Mouse (Mus musculus) layer of hippocampus, postnatal 36 days (tissue): ENCODE measurements around the gene Gm21985. TPM values are rescaled to one million over a fixed set of nuclear protein-coding genes. Genes with fewer than 3 reads are reported as not detected.
A peak's percentile ranks its signal among the peaks of the same experiment; 100 is the strongest.

Experiments
- DNase-seq, 2 experiments: peaks; one replicate each; pipeline ENCODE4 v3.0.0; 2022
- total RNA-seq, 2 experiments: library from RNA; stranded (reverse); gene quantifications; 2 replicates each; pipeline ENCODE4 v1.2.3; 2021

The Gm21985 gene
- total RNA-seq, 2 experiments from 2014 or later: 0.73 to 0.80 TPM

DNA sequence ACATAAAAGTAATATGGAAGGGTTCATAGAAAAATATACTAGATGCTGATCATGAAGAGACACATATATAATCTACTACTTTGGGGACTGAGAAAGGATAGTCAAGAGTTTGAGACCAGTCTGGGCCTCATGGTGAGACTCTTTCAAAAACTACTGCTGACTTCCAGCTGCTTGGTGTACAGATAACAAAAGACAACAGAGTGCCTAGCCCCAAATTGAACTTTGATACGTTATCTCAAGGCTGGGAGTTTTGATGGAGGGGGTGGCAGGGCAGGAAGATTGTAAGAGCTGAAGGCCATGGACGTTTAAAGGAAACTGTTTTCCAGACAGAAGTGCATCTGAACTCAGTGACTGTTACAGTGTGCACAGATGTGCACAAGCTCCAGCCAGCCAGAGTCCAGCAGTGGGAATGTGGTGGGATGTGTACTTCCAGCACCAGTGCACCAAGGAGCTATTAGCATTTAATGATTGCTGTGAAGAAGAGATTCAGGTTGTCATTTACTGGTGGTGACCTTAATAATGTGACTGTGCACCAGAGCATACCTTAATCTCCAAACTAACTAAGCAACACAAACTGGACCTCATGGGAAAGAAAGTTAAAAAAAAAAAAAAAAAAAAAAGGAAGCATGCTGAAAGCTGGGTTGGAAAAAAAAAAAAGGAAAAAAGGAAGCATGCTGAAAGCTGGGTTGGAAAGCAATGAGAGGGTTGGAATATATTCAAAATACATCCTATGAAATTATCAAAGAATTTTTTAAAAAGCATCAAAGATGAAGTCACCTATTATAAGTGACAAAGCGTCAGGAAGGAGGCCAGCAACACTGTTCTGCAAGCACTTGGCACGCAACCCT is 66.2 kb downstream of the Gm21985 start:
- DNase-seq: no peak

DNA sequence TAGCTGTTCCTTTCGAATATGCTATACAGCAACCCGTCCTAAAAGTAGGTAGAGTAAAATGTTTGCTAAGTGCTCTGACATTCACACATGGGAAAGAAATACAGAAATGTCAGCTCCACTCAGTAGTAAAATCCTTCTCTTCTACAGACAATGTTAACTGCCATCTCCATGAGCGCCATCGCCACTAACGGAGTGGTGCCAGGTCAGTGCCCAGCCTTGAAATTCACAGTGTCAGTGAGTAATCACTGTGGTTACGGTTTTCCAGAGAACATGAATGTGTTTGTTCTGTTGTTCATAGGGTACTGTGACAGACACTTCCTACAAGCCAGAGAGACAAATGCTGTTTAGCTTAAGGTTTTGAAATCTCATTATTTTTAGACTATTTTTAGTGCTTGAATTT is 71.1 kb downstream of the Gm21985 start:
- DNase-seq: no peak

DNA sequence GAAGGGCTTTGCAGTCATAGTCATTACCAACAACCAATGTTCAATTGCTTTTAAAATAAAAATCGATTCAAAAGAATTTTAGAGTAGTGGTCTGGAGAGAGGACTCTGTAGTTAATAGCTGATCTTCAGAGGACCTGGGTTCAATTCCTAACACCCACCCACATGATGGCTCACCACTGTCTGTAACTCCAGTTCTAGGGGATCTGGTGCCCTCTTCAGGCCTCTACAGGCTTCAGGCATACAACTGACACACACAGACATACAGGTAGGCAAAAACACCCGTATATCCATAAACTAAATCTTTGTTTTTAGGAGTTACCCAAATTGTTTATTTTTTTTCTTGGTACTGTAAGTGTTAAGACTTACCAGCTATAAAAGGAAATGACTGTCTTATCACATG is 73.6 kb downstream of the Gm21985 start:
- no peak for DNase-seq

DNA sequence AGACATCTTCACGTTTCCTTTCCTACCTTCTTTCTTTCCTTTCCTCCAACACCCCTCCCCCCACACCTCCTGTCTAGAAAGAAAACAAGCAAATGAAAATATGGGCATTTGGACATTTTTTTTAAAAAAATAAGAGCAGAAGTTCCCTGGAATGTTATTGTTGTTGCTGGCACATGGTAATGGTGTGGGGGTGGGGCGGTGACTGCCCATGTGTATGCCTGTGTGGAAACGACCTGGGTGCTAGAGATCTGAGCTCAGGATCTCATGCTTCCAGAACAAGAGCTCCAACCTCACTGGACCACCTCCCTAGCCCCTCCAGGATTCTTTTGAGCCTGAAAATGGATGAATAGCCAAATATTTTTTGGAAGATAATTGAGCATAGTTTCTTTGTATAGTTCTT is 75.0 kb downstream of the Gm21985 start:
- DNase-seq: no peak

DNA sequence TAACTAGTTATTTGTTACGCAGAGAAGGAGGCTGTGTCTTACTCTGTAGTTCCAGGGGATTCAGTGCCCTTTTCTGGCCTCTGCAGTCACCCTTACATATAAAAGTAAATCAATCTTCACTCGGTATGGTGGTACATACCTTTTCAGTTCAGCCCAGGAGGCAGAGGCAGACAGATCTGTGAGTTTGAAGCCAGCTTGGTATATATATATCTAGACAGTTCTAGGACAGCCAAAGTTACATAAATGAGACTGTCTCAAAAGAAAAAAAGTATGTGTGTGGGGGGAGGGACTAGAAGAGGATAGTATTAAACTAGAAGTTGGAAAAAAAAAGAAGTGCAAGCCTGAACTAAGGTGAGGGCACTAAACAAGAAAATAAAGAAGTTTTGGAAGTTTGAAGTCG is 82.1 kb downstream of the Gm21985 start:
- DNase-seq: no peak

DNA sequence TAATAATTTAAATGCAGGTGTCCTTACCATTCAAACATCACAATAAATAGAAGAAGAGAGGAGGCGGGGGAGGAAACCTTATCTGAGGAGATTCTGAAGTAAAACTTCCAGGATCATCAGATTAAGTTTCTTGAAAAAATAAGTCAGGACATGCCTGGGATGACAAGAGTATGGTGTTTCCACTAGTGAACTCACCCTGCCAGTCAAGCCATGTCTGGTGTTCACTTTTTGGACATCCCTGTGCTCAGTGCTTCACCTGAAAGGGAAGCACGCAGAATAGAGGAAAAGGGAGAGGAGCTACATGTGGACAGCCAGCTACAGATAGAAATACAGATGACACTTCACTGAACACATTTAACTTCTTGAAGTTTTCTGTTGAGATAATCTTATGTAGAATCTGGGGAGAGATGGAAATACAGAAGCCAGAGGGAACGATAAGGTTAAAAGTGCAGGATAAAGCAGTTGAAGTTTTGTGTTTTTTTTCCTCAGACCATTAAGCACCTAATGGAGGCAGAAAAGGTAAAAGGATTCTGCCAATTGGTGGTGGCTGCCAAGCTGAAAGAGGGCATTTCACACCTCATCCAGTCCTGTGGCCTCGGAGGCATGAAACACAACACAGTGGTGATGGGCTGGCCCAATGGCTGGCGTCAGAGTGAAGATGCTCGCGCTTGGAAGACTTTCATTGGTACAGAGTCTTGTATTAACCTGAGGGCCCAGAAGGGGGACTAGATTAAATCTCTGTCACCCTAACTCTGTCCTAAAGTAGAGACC is 87.8 kb downstream of the Gm21985 start:
- no peak for DNase-seq

DNA sequence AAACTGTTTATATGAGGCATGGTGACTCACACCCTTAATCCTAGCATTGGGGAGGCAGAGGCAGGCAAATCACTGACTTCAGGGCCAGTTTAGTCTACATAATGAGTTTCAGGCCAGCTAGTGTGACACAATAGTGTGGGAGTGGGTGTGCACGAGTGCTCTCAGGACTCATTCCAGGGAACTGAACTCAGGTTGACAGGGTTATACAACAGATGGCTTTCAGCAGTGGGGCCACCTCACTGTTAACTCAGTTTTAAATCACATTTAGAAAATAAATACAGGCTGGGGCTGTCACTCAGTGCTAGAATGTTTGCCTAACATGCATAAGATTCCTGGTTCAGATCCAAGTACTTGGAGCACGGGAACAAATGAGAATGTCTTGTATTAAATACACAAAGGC is 93.5 kb downstream of the Gm21985 start:
- no peak for DNase-seq

DNA sequence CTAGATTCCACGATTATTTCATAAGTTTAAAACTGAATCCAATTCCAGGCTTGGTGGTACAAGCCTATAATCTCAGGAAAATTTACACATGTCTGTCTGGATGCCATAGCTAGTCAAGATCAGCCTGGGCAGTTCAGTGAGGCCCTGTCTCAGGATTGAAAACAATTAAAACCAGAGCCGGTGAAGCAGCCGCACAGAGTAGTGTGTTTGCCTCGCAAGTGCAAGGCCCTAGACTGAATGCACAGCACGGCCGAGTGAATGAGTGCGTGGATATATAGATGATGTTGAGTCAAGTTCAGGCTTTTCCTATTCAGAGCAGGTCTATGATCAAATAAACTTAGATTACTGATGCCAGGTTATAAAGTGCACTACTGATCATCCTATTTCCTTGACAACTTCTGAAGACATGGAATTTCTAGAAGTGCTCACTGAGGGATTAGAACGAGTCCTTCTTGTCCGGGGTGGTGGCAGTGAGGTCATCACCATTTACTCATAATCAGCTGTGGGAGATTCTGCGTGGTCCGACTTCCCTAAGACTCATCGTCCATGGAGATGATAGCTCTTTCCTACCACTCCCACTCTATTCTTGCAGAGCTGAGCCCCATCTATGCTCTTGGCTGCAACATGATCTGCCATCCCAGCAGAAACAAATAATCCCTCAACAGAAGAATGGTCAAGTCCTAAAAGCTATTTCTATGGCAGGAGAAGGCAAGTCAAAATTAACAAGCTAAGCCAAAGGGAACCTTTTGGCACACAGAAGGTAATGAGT is 94.1 kb downstream of the Gm21985 start:
- DNase-seq: no peak

DNA sequence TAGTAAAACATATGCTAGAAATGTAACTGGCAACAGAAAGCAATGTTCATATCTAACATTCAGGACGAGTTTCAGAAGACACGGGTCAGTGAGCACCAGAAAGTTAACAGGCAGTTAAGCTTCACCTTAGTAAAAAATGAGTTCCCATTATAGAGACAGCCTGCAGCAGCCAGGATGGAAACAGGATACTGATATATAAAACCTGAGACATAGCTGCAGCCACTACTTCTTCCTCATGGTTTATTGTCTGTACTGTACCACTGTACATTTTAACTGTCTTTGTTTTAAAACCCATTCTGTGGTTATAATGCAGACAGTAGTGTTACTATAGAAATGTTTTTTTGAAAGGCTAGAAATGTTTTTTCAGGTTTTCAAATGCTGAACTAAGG is 94.7 kb downstream of the Gm21985 start:
- DNase-seq: no peak

DNA sequence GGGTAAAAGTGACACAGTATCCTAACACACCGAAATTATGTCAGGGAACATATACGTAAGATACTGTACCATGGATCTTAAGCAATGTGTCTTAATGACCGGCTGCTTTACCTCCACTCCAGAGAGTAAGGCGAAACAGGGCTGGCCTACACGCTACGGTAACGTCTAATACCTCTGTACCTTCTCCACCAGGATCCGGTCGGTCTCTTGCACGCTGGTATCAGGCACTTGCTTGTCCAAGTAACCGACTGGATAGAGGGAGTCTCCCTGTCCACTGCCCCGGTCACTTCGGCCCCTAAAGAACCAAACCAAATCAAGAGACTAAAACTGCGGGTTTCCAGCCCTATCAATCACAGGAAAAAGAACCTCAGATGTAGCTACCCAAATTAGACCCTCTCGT is 101.1 kb downstream of the Gm21985 start:
- DNase-seq: peak in 1 of 2 experiments; percentile 12

DNA sequence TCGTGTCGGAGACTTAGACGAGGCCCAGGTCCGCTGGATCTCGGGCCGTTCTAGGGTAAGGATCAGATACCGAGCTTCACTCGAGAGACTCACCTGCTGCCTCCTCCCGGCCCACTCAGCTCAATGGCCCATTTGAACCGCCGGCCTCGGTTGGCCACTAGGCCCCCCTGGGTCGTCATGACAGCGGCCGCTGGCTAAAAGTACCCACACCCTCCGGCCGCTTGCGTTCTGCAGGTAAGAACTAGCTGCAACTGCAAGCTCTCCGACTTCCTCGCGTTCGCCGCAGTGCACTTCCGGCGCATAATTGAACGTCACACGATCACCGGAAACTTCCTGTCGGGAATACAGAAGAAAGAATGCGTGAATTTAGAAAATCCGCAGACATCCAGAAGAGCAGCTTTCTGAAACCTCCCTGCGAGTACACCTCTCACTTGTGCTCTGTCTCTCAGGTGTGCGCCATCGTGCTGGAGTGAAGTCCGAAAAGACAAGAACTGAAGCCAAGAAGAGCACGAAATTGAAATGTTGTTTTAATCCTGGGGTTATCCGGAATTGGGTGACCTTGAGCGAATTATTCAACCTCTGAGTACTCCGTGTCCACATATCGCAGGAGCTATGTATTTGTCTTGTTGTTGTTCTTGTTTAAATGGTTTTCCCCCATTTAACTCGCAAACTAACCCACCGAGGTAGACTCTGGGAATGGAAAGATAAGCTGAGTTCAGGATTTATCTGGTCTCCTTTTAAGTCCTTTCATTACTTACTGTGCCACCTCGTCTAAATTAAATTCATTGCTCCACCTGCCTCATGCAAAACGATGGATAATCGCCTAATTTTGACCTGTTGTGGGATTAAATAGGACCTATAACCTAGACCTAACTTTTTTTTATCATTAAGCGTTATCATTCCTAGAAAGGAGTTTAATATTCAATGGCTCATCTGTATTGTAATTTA is 101.9 kb downstream of the Gm21985 start, which contains the start of gene Emc4:
Gene Emc4 (minus strand): TSS at position 302 of the 948 bp plus-strand sequence.
- DNase-seq: peak; percentile 91 to 92

DNA sequence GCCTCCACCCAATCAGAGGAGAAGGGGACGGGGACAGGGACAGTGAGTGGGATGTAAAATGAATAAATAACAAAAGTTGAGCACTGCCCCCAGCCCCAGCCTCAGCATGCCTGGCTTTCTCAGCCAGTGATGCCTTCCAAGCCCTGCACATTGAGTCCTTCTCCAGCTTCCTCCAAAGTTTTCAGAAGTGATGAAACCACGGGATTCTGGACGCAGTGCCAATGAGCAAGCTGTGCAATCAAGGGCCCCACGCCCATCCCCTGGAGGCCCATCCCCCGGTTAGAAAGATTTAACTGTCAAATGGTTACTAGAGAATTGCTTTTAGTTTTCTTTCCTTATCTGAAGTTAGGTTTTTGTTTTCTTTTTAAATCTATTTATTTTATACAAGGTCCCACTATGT is 103.8 kb downstream of the Gm21985 start:
- DNase-seq: no peak

DNA sequence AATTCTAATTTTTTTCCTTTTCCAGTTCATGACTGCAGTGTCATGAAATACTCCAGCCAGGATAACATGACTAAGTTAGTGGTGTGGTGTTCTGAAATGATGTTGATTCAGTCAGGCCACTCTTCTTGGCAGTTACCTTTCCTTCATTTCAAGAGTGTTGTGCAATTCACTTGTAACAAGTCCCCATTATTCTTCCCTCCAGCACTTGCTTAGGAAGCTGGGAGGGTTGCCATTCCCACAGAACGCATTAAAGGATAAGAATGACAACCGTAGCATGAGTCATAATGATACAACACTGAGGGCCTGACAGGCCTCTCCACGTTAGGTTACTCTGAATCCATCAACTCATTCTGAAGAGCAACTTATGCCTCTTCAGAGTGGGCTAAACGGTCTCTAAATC is 107.0 kb downstream of the Gm21985 start:
- no peak for DNase-seq

DNA sequence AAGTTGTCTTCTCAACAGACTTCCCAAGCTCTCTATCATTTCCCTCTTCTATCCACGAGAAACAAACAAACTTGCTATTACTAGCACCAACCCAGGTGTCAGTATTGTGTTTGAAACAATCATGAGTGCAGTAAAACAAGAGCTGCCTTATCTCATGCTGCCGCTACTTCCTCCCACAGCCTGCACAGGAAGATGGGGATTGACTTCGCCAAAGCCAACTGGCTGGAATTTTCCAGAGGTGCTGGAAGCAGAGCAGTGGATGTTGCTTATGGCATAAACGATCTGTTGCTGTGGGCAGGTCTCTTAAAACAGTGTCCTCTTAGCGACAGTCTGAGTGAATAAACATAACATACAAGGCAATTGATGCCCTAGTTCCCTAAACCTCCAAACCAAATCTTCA is 108.5 kb downstream of the Gm21985 start:
- DNase-seq: no peak

DNA sequence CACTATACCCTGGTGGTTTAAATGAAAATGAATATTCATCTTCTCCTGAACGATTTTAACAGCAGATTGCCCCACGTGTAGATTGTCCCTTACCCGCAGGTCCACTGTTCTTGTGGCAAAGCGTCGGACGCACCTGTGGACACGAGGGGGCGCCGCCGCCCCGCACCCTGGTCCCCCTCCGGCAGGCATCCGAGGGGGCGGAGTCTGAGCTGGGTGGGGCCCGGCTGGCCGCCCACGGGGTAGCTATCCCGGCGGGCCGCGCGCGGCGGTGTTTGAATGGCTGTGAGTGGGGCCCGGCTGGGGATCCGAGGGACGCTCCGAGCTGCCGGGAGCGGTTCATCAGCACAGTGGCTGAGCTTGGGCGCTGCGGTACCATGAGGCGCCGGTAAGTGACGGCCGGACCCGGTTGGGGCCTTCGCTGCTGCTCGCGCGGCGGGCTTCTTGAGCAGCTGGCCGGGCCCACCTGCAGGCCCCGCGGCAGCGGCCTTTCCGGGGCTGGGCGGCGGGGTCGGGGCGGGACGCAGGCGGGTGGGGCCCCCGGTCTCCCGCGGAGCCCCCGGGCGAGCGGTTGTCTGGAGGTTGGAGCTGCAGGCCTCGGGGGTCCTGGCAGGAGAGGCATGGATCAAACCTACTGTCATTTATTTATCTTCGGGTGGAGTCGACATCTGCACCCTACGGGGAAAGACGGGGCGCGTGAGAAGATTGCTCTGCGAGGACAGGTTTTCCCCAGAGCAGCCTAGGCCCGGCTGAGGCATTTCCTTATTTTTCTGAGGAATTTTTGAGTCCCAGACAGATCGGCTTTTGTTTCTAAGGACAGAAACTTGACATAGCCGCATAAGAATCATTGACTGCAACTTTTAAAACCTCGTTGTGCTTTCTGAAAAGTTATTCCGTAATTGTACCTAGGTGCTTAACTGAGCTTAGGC is 113.1 kb downstream of the Gm21985 start, which contains the start of gene Katnbl1:
Gene Katnbl1 (plus strand): TSS at position 239 of the 926 bp plus-strand sequence.
- DNase-seq: peak; percentile 88 to 90

DNA sequence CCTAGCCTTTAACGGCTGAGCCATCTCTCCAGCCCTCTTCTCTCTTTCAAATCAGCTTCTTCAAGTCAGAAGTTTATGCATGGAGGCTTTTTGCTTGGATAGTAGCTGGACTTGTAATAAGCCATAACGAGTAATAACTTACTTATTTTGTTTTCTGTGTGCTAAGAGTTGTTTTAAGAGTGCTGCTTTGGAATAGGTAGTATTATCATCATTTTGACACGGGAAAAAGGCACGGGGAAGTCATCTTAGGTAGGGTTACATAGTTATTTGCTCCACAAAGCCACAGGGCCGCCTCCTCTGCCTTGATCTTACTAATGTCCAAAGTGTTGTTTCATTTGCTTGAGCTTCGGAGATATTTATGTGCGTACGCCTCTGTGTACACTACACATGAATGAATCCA is 114.0 kb downstream of the Gm21985 start:
- no peak for DNase-seq

DNA sequence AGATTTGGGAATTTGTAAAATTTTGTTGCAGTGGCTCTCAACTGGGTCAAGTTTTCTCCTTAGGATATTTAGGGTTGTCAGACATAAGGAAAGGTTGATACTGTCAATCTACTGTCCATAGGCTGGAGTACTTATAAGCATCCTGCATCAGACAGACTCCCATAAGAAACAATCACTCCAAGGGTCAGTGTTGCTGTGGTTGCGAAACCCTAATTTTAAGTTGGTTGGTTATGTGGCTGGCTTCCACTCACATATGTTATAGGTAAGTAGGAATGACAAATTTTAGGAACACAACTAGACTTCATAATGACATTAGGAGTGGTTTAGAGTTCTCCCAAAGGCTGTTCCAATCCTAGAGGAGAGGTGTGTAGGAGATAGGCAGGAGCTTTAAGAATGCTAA is 115.1 kb downstream of the Gm21985 start:
- no peak for DNase-seq

DNA sequence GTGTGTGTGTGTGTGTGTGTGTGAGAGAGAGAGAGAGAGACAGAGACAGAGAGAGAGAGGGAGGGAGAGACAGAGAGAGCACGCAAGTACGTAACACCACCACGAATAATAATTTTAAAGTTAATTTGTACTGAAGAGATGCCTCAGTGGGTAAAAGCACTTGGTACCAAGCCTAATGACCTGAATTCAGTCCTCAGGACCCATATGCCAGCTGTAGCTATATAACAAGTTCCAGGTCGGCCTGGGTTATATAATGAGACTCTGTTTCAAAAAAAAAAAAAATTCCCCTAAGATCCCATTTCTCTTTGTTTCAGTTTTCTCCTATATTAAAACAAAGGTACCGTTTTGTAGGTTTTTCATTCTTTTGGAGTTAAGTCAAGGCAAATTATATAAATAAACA is 124.7 kb downstream of the Gm21985 start:
- no peak for DNase-seq

DNA sequence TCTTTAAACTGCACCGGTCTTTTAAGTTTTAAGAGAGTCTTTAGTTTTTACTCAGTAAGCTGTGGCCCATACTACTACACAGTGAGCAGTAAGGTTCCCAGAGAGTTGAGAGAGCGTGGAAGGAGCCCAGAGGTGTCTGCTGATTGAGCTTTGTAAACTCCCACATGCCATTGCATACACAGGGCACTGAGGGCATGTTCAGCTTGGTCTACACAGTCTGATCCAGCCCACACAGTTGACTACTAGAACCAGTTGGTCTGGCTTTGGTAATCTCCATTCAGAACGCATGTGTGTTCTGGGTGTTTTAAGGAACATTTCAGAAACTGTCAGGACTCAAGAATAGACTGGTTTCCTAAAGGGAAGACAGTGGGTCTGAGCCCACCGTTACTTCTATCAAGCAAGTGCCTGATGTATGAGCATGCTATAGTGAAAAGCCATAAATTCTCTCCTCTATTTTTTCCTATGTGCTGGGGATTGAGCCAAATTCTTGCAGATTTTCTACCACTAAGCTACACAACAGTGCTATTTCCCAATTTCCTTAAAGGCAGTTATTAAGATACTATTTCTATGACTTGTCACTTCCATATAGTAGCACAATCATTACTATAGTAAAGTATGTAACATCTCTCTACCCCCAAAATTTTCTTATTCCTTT is 125.4 kb downstream of the Gm21985 start:
- no peak for DNase-seq

DNA sequence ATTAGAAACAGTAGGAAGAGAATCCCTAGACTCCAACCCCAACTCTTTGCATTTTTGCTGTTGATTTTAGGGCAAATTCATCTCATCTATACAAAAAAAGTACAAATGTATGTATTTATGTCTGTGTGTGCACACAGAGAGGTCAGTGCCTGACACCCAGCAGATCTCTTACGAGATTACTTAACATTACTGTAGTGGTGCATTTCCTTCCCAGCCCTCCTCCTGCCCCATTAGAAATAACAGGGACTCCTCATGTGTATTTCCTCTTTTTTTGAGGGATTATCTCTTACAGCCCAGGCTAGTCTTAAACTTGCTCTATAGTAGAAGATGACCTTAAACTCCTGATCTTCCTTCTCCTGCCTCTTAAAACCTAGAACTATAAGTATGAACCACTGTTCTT is 126.6 kb downstream of the Gm21985 start:
- DNase-seq: no peak
